Mouse (Mus musculus) common myeloid progenitor, adult 5-6 weeks (primary cell): ENCODE results near the gene Vcp. TPM values are rescaled to one million over a fixed set of nuclear protein-coding genes. Genes with fewer than 3 reads are reported as not detected.

Experiments
- ATAC-seq: replicated peaks from 2 replicates; pipeline ENCODE4 v1.8.0; 2016; ENCODE audit warnings: low read depth, mild to moderate bottlenecking, moderate TSS enrichment, inconsistent platforms; ENCODE audit not compliant: poor library complexity, severe bottlenecking
- total RNA-seq: library from RNA; stranded (forward); fragments of 200-1000, 187-1606 nt; gene quantifications from 2 replicates; pipeline ENCODE4 v1.2.3, GENCODE M21; 2017

Gene Vcp
- total RNA-seq, 1 experiment from 2014 or later = 292 TPM

GRCm38 (mm10) chr4:43030352-43030751 is 30.0 kb upstream of the Vcp start:
- ATAC-seq = no peak

DNA sequence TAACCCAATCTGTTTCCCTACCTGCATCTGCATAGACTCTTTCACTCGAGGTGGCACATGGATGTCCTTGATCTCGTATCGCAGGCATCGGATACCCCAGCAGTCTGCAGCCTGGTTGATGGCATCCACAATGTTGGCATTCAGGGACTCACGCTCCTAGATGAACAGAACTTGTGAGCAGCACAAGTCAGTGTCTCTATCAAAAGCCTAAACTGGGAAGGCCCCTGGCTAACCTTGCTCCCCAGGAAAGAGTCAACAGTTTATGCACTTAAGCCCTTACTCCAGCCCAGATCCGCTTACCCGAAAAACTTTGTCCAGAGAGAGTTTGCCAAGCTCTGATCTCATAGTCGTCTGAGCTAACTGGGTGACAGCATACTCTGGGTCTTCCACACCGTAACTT is 29.4 kb upstream of the Vcp start:
- ATAC-seq = no peak

DNA sequence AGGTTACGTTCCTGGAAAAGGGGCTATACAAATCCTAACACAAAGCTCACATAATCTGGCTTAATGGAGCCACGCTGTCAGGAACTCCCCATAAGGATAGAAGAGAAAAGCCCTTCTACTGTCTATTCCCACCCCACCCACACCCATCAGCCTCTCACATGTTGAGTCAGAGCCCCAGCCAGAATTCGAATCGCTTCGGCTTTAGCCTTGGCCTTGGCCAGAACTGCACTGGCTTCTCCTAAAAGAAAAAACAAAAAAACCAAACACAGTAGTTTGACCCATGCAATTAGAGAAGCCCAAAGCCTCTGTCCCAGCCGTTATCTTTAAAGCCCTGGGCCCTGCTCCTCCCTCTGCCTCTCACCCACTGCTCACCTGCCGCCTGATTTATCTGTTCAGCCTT is 28.8 kb upstream of the Vcp start:
- ATAC-seq = no peak

GRCm38 (mm10) chr4:43025084-43025960 is 25.0 kb upstream of the Vcp start, which contains the start of gene Pigo:
TSS of gene Pigo (minus strand) at chr4:43025819.
- peak; percentile 91 for ATAC-seq

DNA sequence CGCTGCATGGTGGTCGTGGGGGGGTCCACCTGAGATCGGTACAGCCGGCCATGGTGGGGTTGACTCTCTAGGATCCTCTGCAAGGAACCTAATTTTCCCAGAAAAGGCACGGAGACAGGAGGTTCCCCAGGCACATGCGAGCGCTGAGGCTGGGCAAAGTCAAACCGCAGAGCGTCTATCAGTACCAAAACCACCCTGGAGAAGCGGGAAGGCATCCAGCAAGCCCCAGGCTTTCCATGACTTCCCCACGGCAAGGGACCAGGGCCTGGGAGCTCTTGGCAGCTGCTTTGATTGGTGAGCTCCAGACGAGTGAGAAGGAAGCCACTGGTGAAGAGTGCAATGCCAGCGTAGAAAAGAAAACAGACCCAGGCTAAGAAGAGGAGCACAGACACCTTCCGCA is 24.4 kb upstream of the Vcp start:
- ATAC-seq = no peak

- no peak for ATAC-seq
Measured at GRCm38 (mm10) chr4:43021341-43021740, 21.0 kb upstream of the Vcp start.

DNA sequence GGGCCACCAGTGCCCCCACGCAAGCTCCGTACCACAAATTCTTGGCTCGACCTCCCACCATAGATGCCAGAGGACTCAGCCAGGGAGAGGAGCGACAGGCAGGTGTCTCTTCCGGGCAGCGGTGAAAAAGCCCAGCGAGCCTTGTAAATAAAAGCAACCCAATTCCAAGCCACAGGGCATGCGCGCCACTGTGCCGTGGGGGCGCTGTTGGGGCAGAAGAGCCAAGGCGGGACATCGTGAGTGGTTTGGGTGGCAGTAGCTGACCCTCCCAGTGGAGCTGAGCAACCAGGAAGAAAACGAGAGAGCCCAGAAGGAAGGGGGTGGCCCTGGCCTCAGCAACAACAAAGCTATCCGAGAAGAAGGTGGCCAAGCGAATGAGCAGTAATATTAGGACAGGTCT is 20.6 kb upstream of the Vcp start:
- no peak for ATAC-seq

DNA sequence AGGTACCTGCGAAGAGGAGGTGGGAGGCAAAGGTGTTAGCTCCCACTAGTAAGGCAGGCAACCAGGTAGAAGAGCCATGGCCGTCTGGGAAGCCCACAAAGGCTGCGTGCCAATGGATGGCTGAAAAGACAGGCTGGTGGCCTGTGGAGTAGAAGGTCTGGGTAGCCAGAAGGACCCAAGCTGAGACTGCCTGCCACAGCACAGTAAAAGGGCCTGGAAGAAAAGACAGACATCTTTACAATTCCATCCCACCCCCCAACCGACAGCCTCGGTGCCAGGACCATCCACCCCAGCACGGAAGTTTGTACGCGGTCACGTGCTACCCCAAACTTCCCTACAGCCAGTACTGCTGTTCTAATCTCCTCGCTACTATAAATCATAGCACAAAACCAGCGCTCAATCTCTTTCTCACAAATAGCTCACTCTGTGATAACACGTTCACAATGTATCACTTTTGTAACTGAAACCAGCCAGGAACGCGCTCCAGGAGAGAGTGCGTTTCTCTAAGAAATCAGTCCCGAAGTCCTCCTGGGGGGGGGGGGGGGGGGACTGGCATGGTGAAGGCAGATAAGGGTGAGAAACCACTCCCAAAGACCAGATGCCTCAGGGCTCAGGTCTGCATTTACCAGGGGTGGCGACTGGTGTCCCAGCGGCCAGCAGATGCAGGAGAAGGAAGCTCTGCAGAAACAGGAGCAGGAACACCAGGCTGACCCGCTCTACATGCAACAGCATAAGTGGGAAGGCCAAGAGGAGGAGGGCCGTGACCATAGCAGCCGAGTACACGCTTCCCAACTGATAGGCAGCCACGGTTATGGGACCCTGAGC is 19.5 kb upstream of the Vcp start:
- ATAC-seq = no peak

GRCm38 (mm10) chr4:43019176-43019575 is 18.9 kb upstream of the Vcp start:
- ATAC-seq = no peak

DNA sequence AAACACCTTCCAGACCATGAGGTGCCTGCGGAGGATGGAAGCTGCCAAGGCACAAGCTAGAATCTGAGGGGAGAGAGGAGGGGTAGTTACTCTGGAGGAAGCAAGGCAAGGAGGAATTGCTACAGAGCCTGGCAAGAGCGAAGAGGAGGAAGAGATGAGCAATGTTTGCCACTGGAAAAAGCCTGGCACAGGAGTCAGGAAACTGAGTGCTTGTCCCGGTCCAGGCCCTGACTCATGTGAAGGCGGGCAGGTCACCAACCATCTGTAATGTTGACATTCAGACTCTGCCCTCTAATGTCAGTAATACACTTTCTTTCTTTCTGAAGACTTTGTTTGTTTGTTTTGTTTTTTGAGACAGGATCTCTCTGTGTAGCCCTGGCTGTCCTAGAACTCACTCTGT is 17.8 kb upstream of the Vcp start:
- no peak for ATAC-seq

GRCm38 (mm10) chr4:43012091-43012490 is 11.8 kb upstream of the Vcp start:
- ATAC-seq = no peak

GRCm38 (mm10) chr4:43010161-43011038 is 10.1 kb upstream of the Vcp start, which contains the start of gene Fancg:
TSS of gene Fancg (minus strand) at chr4:43010506.
- peak; percentile 88 for ATAC-seq

DNA sequence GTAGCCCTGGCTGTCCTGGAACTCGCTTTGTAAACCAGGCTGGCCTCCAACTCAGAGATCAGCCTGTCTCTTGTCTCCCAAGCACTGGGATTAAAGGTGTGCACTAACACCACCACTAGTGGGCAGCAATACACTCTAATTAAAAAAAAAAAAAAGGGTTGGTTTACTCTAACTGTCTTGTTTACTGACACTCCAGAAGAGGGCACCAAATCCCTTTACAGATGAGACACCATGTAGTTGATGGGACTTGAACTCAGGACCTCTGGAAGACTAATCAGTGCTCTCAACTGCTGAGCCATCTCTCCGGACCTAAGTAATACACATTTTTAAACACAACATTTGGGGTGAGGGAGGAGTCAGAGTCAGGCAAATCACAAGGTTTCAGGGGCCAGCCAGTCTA is 5.5 kb upstream of the Vcp start:
- ATAC-seq = peak; percentile 70

- ATAC-seq = no peak
Measured at GRCm38 (mm10) chr4:43004951-43005350, 4.6 kb upstream of the Vcp start.

- no peak for ATAC-seq
Measured at GRCm38 (mm10) chr4:43002756-43003439, 2.6 kb upstream of the Vcp start.

DNA sequence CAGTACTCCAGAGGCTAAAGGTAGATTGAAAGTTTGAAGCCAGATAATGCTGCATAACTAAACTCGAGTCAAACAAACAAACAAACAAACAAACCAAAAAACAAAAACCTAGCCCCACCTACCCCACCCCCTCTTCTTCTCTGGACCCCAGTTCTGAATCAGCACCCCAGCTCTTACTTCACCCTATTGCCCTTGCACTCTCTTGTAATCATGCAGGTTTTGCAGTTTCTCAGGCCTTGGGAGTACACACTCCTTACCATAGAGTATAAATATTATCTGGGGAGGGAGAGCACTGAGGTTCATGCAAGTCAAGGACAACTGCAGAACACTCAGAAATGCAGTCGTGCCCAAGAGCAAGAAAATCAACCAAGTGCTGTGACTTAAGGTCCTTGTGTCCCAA is 965 bp upstream of the Vcp start:
- ATAC-seq = no peak

GRCm38 (mm10) chr4:42999451-43000140 is 711 bp downstream of the Vcp start:
- ATAC-seq = peak; percentile 47

DNA sequence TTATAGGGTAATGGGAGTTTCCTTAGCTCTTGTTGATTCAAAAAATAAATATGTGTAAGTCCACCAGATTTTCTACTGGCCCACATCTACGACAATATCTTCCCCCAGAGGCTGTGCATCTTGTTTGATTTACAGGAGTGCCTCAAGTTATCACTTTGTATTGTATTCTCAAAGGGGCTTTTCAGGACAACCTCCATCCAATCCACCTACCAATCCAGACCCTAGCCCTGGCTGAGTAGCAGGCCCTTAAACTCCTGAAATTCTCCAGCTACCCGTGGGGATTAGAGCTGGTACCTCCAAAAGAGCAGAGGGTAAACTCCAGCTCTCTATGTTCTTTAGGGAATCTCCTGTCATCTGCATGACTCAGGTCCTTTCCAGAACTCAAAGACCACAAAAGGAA is 2.3 kb downstream of the Vcp start:
- no peak for ATAC-seq

DNA sequence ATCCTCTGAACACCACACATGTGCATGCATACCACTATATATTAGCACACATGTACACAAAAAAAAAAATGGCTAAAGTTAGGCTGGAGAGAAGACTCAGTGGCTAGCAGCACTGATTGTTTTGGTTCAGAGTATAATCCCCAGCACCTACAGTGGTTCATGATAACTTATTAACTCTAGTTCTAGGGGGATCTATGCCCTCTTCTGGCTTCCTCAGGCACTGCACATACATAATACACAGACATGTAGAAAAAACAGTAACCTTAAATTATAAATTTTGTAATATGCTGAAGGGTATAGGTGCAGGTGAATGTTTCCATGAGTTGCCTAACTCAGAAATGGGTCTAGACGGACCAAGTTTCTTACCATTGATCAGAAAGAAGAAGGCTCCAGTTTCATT is 12.0 kb downstream of the Vcp start:
- peak; percentile 47; the same call in 1 of the 2 replicates for ATAC-seq
